ENCODE assay signal across 15 mouse cellular contexts in genomic region chr14:79658748-79659508, GRCm38 (mm10). TPM values are rescaled to one million over a fixed set of nuclear protein-coding genes. Genes with fewer than 3 reads are reported as not detected.
DNase-seq lines count a peak whose midpoint lies in the region; ATAC-seq and TF ChIP-seq lines count a peak whose summit lies in the region.
"Had no signal": no experiment of that assay in that cellular context is flagged by ENCODE, and none has a peak within 500 bp of the region (broad histone marks: within the 10 kb centered on the region; RNA-seq: fewer than 3 reads in every experiment).

No protein-coding gene starts in this region.

- peak; percentile 28 for DNase-seq in retina, postnatal 1 day
- no peak for DNase-seq in retina, embryonic 14.5 days (ENCODE audit: low spot score)
- DNase-seq in hindbrain, postnatal 0 days (ENCODE audit: low spot score): peak; percentile 11
- DNase-seq in cerebellum, adult 9-11 months: no peak
- DNase-seq: embryo, embryonic 11 days; lung, adult 18-20 months; thymus, postnatal 36 days had no signal

- H3K9ac ChIP-seq in forebrain, embryonic 13.5 days: no peak overlapping the region
- H3K9ac ChIP-seq in forebrain, embryonic 12.5 days: no peak overlapping the region
- no peak overlapping the region for H3K9ac ChIP-seq in hindbrain, postnatal 0 days (replicated peaks; ENCODE audit: low read length)
- no peak overlapping the region for H3K9ac ChIP-seq in kidney, embryonic 14.5 days (ENCODE audit: low read depth, low read length)
- H3K9ac ChIP-seq: heart, embryonic 12.5 days had no signal

- 0 out of 2 replicates have a peak, but pooled peaks cover 7% of the 10 kb centered on the region for H3K27me3 ChIP-seq in forebrain, embryonic 13.5 days
- peaks cover 10% of the 10 kb centered on the region; the same call in 1 of the 2 replicates for H3K27me3 ChIP-seq in forebrain, embryonic 12.5 days
- H3K27me3 ChIP-seq in hindbrain, postnatal 0 days (ENCODE audit: insufficient read depth, low read length): no peaks in the 10 kb centered on the region
- H3K27me3 ChIP-seq in kidney, embryonic 14.5 days (ENCODE audit: control insufficient read depth, insufficient read depth, low read length): no peaks in the 10 kb centered on the region; the same call in 1 of the 2 replicates

- peak; percentile 58; the same call in 1 of the 2 replicates for ATAC-seq in forebrain, embryonic 13.5 days
- ATAC-seq in forebrain, embryonic 12.5 days (ENCODE audit: low FRiP score): no peak
- peak; percentile 53; the same call in 1 of the 2 replicates for ATAC-seq in hindbrain, postnatal 0 days
- ATAC-seq in kidney, embryonic 14.5 days (ENCODE audit: low FRiP score, low TSS enrichment): no peak
- ATAC-seq in monocyte, adult 5-6 weeks (replicated peaks; ENCODE audit: insufficient number of reproducible peaks, low FRiP score, low TSS enrichment, poor library complexity, severe bottlenecking): no peak
- ATAC-seq: inflammation-experienced regulatory T-cells, adult 6 months; Patski had no signal

- no peak overlapping the region for H3K4me3 ChIP-seq in forebrain, embryonic 13.5 days
- no peak overlapping the region for H3K4me3 ChIP-seq in forebrain, embryonic 12.5 days (replicated peaks)
- H3K4me3 ChIP-seq in hindbrain, postnatal 0 days (ENCODE audit: low read length): no peak overlapping the region
- no peak overlapping the region for H3K4me3 ChIP-seq in kidney, embryonic 14.5 days (ENCODE audit: low read length)
- H3K4me3 ChIP-seq: heart, embryonic 12.5 days had no signal

- H3K4me2 ChIP-seq in forebrain, embryonic 13.5 days: no peak overlapping the region
- H3K4me2 ChIP-seq in forebrain, embryonic 12.5 days: no peak overlapping the region
- H3K4me2 ChIP-seq in hindbrain, postnatal 0 days (ENCODE audit: low read depth, low read length): no peak overlapping the region
- no peak overlapping the region for H3K4me2 ChIP-seq in kidney, embryonic 14.5 days (replicated peaks; ENCODE audit: low read depth, low read length)
- H3K4me2 ChIP-seq: heart, embryonic 12.5 days had no signal

- H3K9me3 ChIP-seq in forebrain, embryonic 13.5 days (replicated peaks): no peaks in the 10 kb centered on the region
- no peaks in the 10 kb centered on the region for H3K9me3 ChIP-seq in forebrain, embryonic 12.5 days
- no peaks in the 10 kb centered on the region for H3K9me3 ChIP-seq in hindbrain, postnatal 0 days (ENCODE audit: low read length)
- H3K9me3 ChIP-seq in kidney, embryonic 14.5 days (ENCODE audit: control insufficient read depth, low read length): no peaks in the 10 kb centered on the region
- H3K9me3 ChIP-seq: heart, embryonic 12.5 days had no signal

- TF ChIP-seq CTCF in hindbrain, postnatal 0 days (IDR thresholded peaks at IDR 0.05; ENCODE audit: low read depth): no peak

- H3K36me3 ChIP-seq in forebrain, embryonic 13.5 days (ENCODE audit: poor library complexity, severe bottlenecking): no peaks in the 10 kb centered on the region
- H3K36me3 ChIP-seq in forebrain, embryonic 12.5 days (replicated peaks): no peaks in the 10 kb centered on the region
- no peaks in the 10 kb centered on the region for H3K36me3 ChIP-seq in hindbrain, postnatal 0 days (ENCODE audit: insufficient read depth, low read length)
- no peaks in the 10 kb centered on the region for H3K36me3 ChIP-seq in kidney, embryonic 14.5 days (ENCODE audit: control insufficient read depth, insufficient read depth, low read length)
- H3K36me3 ChIP-seq: heart, embryonic 12.5 days had no signal

- WGBS in forebrain, embryonic 13.5 days: 78% methylated on average over 6 of the region's 6 CpGs
- 84% methylated on average over 6 of the region's 6 CpGs for WGBS in forebrain, embryonic 12.5 days
- WGBS in hindbrain, postnatal 0 days: 58% methylated on average over 6 of the region's 6 CpGs
- 79% methylated on average over 6 of the region's 6 CpGs for WGBS in kidney, embryonic 14.5 days

- no peak overlapping the region for H3K27ac ChIP-seq in forebrain, embryonic 13.5 days
- H3K27ac ChIP-seq in forebrain, embryonic 12.5 days: no peak overlapping the region
- peak overlapping the region; percentile 71; the same call in 1 of the 2 replicates for H3K27ac ChIP-seq in hindbrain, postnatal 0 days
- no peak overlapping the region for H3K27ac ChIP-seq in kidney, embryonic 14.5 days (ENCODE audit: low read depth, low read length)
- H3K27ac ChIP-seq: kidney, postnatal 0 days had no signal

- H3K4me1 ChIP-seq in forebrain, embryonic 13.5 days: peaks cover 23% of the 10 kb centered on the region
- H3K4me1 ChIP-seq in forebrain, embryonic 12.5 days: peaks cover 15% of the 10 kb centered on the region
- 0 out of 2 replicates have a peak, but pooled peaks cover 4% of the 10 kb centered on the region for H3K4me1 ChIP-seq in hindbrain, postnatal 0 days (ENCODE audit: insufficient read depth, low read length)
- peaks cover 8% of the 10 kb centered on the region; the same call in 1 of the 2 replicates for H3K4me1 ChIP-seq in kidney, embryonic 14.5 days (ENCODE audit: control insufficient read depth, insufficient read depth, low read length)

RNA-seq across cellular contexts. Expression of gene Cnmd, which starts 3.0 kb away (rescaled TPM):
- 0.66 and 2.0 TPM in 2 replicates for polyA plus RNA-seq in forebrain, embryonic 13.5 days (2015; fragmentation: Nextera tagmentation; extraction: Ambion mirVana)
- 6.9 and 8.6 TPM in 2 replicates for polyA plus RNA-seq in forebrain, embryonic 12.5 days (2016; fragmentation: Nextera tagmentation; extraction: Ambion mirVana)
- total RNA-seq in hindbrain, postnatal 0 days (2014; rRNA removed): 0.37 and 0.68 TPM in 2 replicates
- polyA plus RNA-seq in hindbrain, postnatal 0 days (2015; fragmentation: Nextera tagmentation; extraction: Ambion mirVana): 1.1 and 1.8 TPM in 2 replicates
- 1.8 and 2.4 TPM in 2 replicates for polyA plus RNA-seq in kidney, embryonic 14.5 days (2014; fragmentation: Nextera tagmentation; extraction: Ambion mirVana)
- total RNA-seq in monocyte, adult 5-6 weeks (2017): not detected in 3 replicates
- polyA plus RNA-seq: inflammation-experienced regulatory T-cells, adult 6 months had no signal

Comparison
In these comparisons a context has a peak if more than half of its experiments do, and no peak if none do; other contexts are left out.
1. ATAC-seq: peak in forebrain, embryonic 13.5 days (single experiment) and hindbrain, postnatal 0 days (single experiment); none in forebrain, embryonic 12.5 days (single experiment), kidney, embryonic 14.5 days (single experiment) and monocyte, adult 5-6 weeks (single experiment).
2. DNase-seq: peak in retina, postnatal 1 day (single experiment) and hindbrain, postnatal 0 days (single experiment); none in retina, embryonic 14.5 days (single experiment) and cerebellum, adult 9-11 months (single experiment).